Mouse (Mus musculus) olfactory bulb, adult 2 months (tissue): ENCODE measurements around the gene Ldlrad1. TPM values are rescaled to one million over a fixed set of nuclear protein-coding genes. Genes with fewer than 3 reads are reported as not detected.

Experiments
- H3K27ac ChIP-seq: fragments of 200-500 bp; 2 replicates; pipeline ENCODE4 v1.5.1; 2012; ENCODE audit warnings: low read depth, low read length; ENCODE audit not compliant: insufficient read depth
- H3K4me1 ChIP-seq: fragments of 200-500 bp; 2 replicates; pipeline ENCODE4 v1.6.1; 2012; ENCODE audit warnings: low read length; ENCODE audit not compliant: control insufficient read depth, insufficient read depth
- H3K4me3 ChIP-seq: fragments of 200-500 bp; 2 replicates; pipeline ENCODE4 v1.5.1; 2012; ENCODE audit warnings: mild to moderate bottlenecking, low read depth, low read length, moderate library complexity; ENCODE audit not compliant: insufficient read depth
- CTCF ChIP-seq: fragments of 200-500 bp; IDR thresholded peaks from 2 replicates; pipeline ENCODE4 v1.5.1; 2012; ENCODE audit warnings: low read depth, mild to moderate bottlenecking, low read length, moderate library complexity; ENCODE audit not compliant: insufficient read depth
- POLR2A ChIP-seq: fragments of 200-500 bp; IDR thresholded peaks from 2 replicates; pipeline ENCODE4 v1.6.1; 2012; ENCODE audit warnings: mild to moderate bottlenecking, low read depth, low read length, moderate library complexity; ENCODE audit not compliant: insufficient read depth
- WGBS: fragments of 180-500 bp; shearing (Covaris S2); methylation state at CpG from one replicate; pipeline ENCODE4 v1.1.7; 2018; 5-methylcytosine and 5-hydroxymethylcytosine counted together
- polyA plus RNA-seq: library from polyadenylated mRNA; stranded (reverse); fragments of >200 nt; gene quantifications from 2 replicates; pipeline ENCODE4 v1.2.4, GENCODE M21; 2012; ENCODE audit warnings: low replicate concordance; ENCODE audit not compliant: missing spikeins, insufficient read depth, insufficient read length

The Ldlrad1 gene
- polyA plus RNA-seq, 1 experiment, result not detected

GRCm38 (mm10) chr4:107198072-107198471 lies 10.9 kb upstream of the Ldlrad1 start:
- WGBS, result 36% methylated on average over 5 of the region's 5 CpGs
- Histone ChIP-seq H3K27ac (no peak overlapping the region), H3K4me3 (no peak overlapping the region), H3K4me1 (peaks cover 4% of the 10 kb centered on the region; the same call in 1 of the 2 replicates)
- no peak for TF ChIP-seq CTCF

GRCm38 (mm10) chr4:107201779-107202178 lies 7.2 kb upstream of the Ldlrad1 start:
- Histone ChIP-seq H3K4me1 (peaks cover 4% of the 10 kb centered on the region; the same call in 1 of the 2 replicates), H3K27ac (no peak overlapping the region), H3K4me3 (no peak overlapping the region)
- TF ChIP-seq CTCF (no peak), POLR2A (no peak)
- 96% methylated on average over 3 of the region's 3 CpGs for WGBS

- H3K4me1 ChIP-seq, result peaks cover 2% of the 10 kb centered on the region; the same call in 1 of the 2 replicates
- H3K27ac ChIP-seq, result no peak overlapping the region
- no peak overlapping the region for H3K4me3 ChIP-seq
- WGBS, result 94% methylated on average over 7 of the region's 7 CpGs
- TF ChIP-seq POLR2A (no peak), CTCF (no peak)
These were observed 6.0 kb upstream of the Ldlrad1 start for GRCm38 (mm10) chr4:107203001-107203400.

- no peak for TF ChIP-seq CTCF
- TF ChIP-seq POLR2A, result no peak
- no peak overlapping the region for H3K27ac ChIP-seq
- no peaks in the 10 kb centered on the region for H3K4me1 ChIP-seq
- H3K4me3 ChIP-seq, result no peak overlapping the region
- WGBS, result 90% methylated on average over 2 of the region's 2 CpGs
These were observed 2.0 kb upstream of the Ldlrad1 start for GRCm38 (mm10) chr4:107207016-107207415.

GRCm38 (mm10) chr4:107210483-107211097 lies 1.6 kb downstream of the Ldlrad1 start:
- no peak for TF ChIP-seq POLR2A
- TF ChIP-seq CTCF, result no peak
- Histone ChIP-seq H3K27ac (no peak overlapping the region), H3K4me3 (no peak overlapping the region), H3K4me1 (no peaks in the 10 kb centered on the region)
- 92% methylated on average over 5 of the region's 5 CpGs for WGBS

- no peak overlapping the region for H3K27ac ChIP-seq
- no peaks in the 10 kb centered on the region for H3K4me1 ChIP-seq
- WGBS, result 56% methylated on average over 4 of the region's 4 CpGs
- TF ChIP-seq POLR2A (no peak), CTCF (no peak)
- no peak overlapping the region for H3K4me3 ChIP-seq
These were observed 2.5 kb downstream of the Ldlrad1 start for GRCm38 (mm10) chr4:107211465-107211864.

- Histone ChIP-seq H3K4me3 (no peak overlapping the region), H3K4me1 (no peaks in the 10 kb centered on the region), H3K27ac (no peak overlapping the region)
- 88% methylated on average over 5 of the region's 5 CpGs for WGBS
- no peak for TF ChIP-seq CTCF
- TF ChIP-seq POLR2A, result no peak
These were observed 3.0 kb downstream of the Ldlrad1 start for GRCm38 (mm10) chr4:107211936-107212335.

GRCm38 (mm10) chr4:107213279-107214011 lies 4.5 kb downstream of the Ldlrad1 start:
- no peak overlapping the region for H3K27ac ChIP-seq
- no peaks in the 10 kb centered on the region for H3K4me1 ChIP-seq
- H3K4me3 ChIP-seq, result no peak overlapping the region
- no peak for TF ChIP-seq CTCF
- TF ChIP-seq POLR2A, result no peak
- WGBS, result 74% methylated on average over 12 of the region's 12 CpGs

GRCm38 (mm10) chr4:107217574-107217973 lies 8.6 kb downstream of the Ldlrad1 start:
- TF ChIP-seq POLR2A, result no peak
- no peak for TF ChIP-seq CTCF
- Histone ChIP-seq H3K27ac (no peak overlapping the region), H3K4me1 (no peaks in the 10 kb centered on the region), H3K4me3 (no peak overlapping the region)
- WGBS, result 89% methylated on average over 9 of the region's 9 CpGs

- 0 out of 2 replicates have a peak, but pooled peaks cover 2% of the 10 kb centered on the region for H3K4me1 ChIP-seq
- TF ChIP-seq CTCF (no peak), POLR2A (no peak)
- H3K27ac ChIP-seq, result no peak overlapping the region
- H3K4me3 ChIP-seq, result no peak overlapping the region
- 83% methylated on average over 5 of the region's 5 CpGs for WGBS
These were observed 12.5 kb downstream of the Ldlrad1 start for GRCm38 (mm10) chr4:107221524-107221923.
